Mouse (Mus musculus) left cerebral cortex, adult 2 months (tissue): ENCODE data around the gene Rnf44. TPM values are rescaled to one million over a fixed set of nuclear protein-coding genes. Genes with fewer than 3 reads are reported as not detected.

Experiments
- DNase-seq, 2 experiments: peaks; one replicate each; pipeline ENCODE4 v3.0.0; 2021 to 2022; ENCODE audit warnings: low spot score in 2 of 2, mixed read lengths in 1 of 2; ENCODE audit errors: extremely low spot score in 1 of 2
- H3K27ac ChIP-seq: fragments of 200-600 bp; 2 replicates; pipeline ENCODE4 v1.8.1; 2022
- H3K4me3 ChIP-seq: fragments of 200-600 bp; 2 replicates; pipeline ENCODE4 v1.8.1; 2022
- CTCF ChIP-seq: fragments of 200-600 bp; IDR thresholded peaks from 2 replicates; pipeline ENCODE4 v1.8.1; 2022; ENCODE audit warnings: antibody characterized with exemption, mild to moderate bottlenecking, moderate library complexity
- intact Hi-C: fragments of 180-260 bp; cut with DNase I; formaldehyde crosslinking; loops from one replicate; pipeline ENCODE4 v1.15.1; 2025
- long read RNA-seq, 2 experiments: library from polyadenylated mRNA; stranded (forward); transcript quantifications; one replicate each; pipeline ENCODE4 v2.0.0; 2021; ENCODE audit warnings: borderline mapping rate in 2 of 2
- total RNA-seq, 2 experiments: library from RNA; stranded (reverse); gene quantifications; 2 replicates each; pipeline ENCODE4 v1.2.3; 2021

Gene Rnf44
- total RNA-seq: 100 to 1,000 TPM; 156 to 185 TPM
- long read RNA-seq, experiment 1, transcript Rnf44-201 (11 exons, 3,734 nt): major isoform, 27 of 126 reads
- long read RNA-seq, experiment 1, transcript Rnf44-218 (11 exons, 3,941 nt): minor isoform, 7 of 126 reads
- long read RNA-seq, experiment 1, transcript Rnf44-211 (11 exons, 3,797 nt): minor isoform, 19 of 126 reads
- long read RNA-seq, experiment 1, partial matches to known transcripts: 30 of 126 reads
- long read RNA-seq, experiment 1, other reads (novel, unspliced or antisense): 42 of 126 reads
- long read RNA-seq, experiment 2, transcript Rnf44-211 (11 exons, 3,797 nt): minor isoform, 7 of 95 reads
- long read RNA-seq, experiment 2, transcript Rnf44-201 (11 exons, 3,734 nt): major isoform, 16 of 95 reads
- long read RNA-seq, experiment 2, partial matches to known transcripts: 47 of 95 reads
- long read RNA-seq, experiment 2, other reads (novel, unspliced or antisense): 24 of 95 reads

- peak within 1 kb of the TSS; percentile 100 for H3K4me3 ChIP-seq
- no peak for TF ChIP-seq CTCF
- peak; percentile 99 for DNase-seq
- peak within 1 kb of the TSS; percentile 96 for H3K27ac ChIP-seq
- intact Hi-C loops: no loop called here
These were observed at the start of gene Rnf44 for GRCm38 (mm10) chr13:54693558-54694347. Gene Rnf44, minus strand, starts transcription at chr13:54693907.

- intact Hi-C loops: no loop called here
- DNase-seq: peak in 1 of 2 experiments; percentile 42
- Histone ChIP-seq H3K27ac (no peak overlapping the region), H3K4me3 (no peak overlapping the region)
- no peak; the same call in 1 of the 2 replicates for TF ChIP-seq CTCF
These were observed 44.5 kb upstream of the Rnf44 start for GRCm38 (mm10) chr13:54738213-54738601.

- peak overlapping the region; percentile 32 for H3K27ac ChIP-seq
- intact Hi-C loops: no loop called here
These were observed 43.9 kb upstream of the Rnf44 start for GRCm38 (mm10) chr13:54737488-54738212.

GRCm38 (mm10) chr13:54736931-54737330 lies 43.2 kb upstream of the Rnf44 start:
- intact Hi-C loops: no loop called here
- Histone ChIP-seq H3K27ac (peak overlapping the region; percentile 32), H3K4me3 (no peak overlapping the region)
- no peak for TF ChIP-seq CTCF
- no peak for DNase-seq

More at GRCm38 (mm10) chr13:54737488-54738212, 43.9 kb upstream of the Rnf44 start:
- TF ChIP-seq CTCF: no peak
- no peak for DNase-seq
- H3K4me3 ChIP-seq: no peak overlapping the region

GRCm38 (mm10) chr13:54726131-54726530 lies 32.4 kb upstream of the Rnf44 start:
- no peak overlapping the region for H3K4me3 ChIP-seq
- no peak for DNase-seq
- intact Hi-C loops: no loop called here
- TF ChIP-seq CTCF: no peak
- no peak overlapping the region for H3K27ac ChIP-seq

- H3K27ac ChIP-seq: no peak overlapping the region
- intact Hi-C loops: no loop called here
- peak; percentile 16 for TF ChIP-seq CTCF
- DNase-seq: no peak
- H3K4me3 ChIP-seq: no peak overlapping the region
These were observed 29.4 kb upstream of the Rnf44 start for GRCm38 (mm10) chr13:54723143-54723542.

GRCm38 (mm10) chr13:54716916-54717315 lies 23.2 kb upstream of the Rnf44 start:
- intact Hi-C loops: loop anchor here (2.0 to 5.0 kb wide), 4 partner anchors 42 to 462 kb away; no protein-coding TSS in a partner anchor
- Histone ChIP-seq H3K27ac (no peak overlapping the region), H3K4me3 (no peak overlapping the region)
- peak; percentile 67 to 72 for DNase-seq
- peak; percentile 88 for TF ChIP-seq CTCF

GRCm38 (mm10) chr13:54714996-54715395 lies 21.3 kb upstream of the Rnf44 start:
- no peak for DNase-seq
- Histone ChIP-seq H3K27ac (no peak overlapping the region), H3K4me3 (no peak overlapping the region)
- no peak for TF ChIP-seq CTCF
- intact Hi-C loops: loop anchor here (5.0 kb wide), 1 partner anchor 357 kb away; no protein-coding TSS in a partner anchor

GRCm38 (mm10) chr13:54714393-54714792 lies 20.7 kb upstream of the Rnf44 start:
- no peak for DNase-seq
- H3K4me3 ChIP-seq: no peak overlapping the region
- peak; percentile 49 for TF ChIP-seq CTCF
- no peak overlapping the region for H3K27ac ChIP-seq
- intact Hi-C loops: no loop called here

- intact Hi-C loops: no loop called here
- TF ChIP-seq CTCF: no peak
- Histone ChIP-seq H3K4me3 (no peak overlapping the region), H3K27ac (no peak overlapping the region)
- DNase-seq: no peak
These were observed 17.2 kb upstream of the Rnf44 start for GRCm38 (mm10) chr13:54710866-54711265.

GRCm38 (mm10) chr13:54704890-54705289 lies 11.2 kb upstream of the Rnf44 start:
- H3K27ac ChIP-seq: no peak overlapping the region
- TF ChIP-seq CTCF: no peak
- intact Hi-C loops: no loop called here
- no peak overlapping the region for H3K4me3 ChIP-seq
- no peak for DNase-seq

- Histone ChIP-seq H3K27ac (no peak overlapping the region), H3K4me3 (no peak overlapping the region)
- no peak for TF ChIP-seq CTCF
- intact Hi-C loops: no loop called here
- DNase-seq: no peak
These were observed 8.8 kb upstream of the Rnf44 start for GRCm38 (mm10) chr13:54702507-54702906.
